Mouse (Mus musculus): ENCODE measurements around the gene Taldo1.

DNA sequence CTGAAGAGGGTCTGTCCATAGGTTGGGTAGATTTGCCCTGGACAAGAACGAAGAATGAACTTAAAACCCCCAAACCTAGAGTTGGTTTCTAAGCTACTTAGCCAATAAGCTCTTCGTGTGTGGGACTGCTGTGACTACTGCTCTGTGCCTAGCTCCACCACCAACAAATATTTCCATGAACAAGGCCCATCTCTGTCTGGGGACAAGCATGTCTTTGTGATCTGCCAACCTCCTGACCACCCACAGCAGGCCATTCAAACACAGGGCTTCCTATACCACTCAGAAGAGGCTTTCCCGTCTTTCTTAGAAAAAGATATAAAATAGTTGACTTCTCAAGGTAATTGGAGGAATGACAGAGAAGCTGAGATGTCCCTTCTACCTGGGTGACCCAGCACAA lies 27.0 kb upstream of the Taldo1 start:
- TF ChIP-seq EP300 (IDR thresholded peaks at IDR 0.05; ENCODE audit: low read depth): no peak
- no peak for TF ChIP-seq CTCF (IDR thresholded peaks at IDR 0.05; ENCODE audit: low read depth)
